Mouse (Mus musculus): Measurements from ENCODE around the gene Lix1.

- TF ChIP-seq CTCF (conservative IDR thresholded peaks at IDR 0.05; ENCODE audit: insufficient read depth, insufficient read length, low read depth, low read length) (no peak), POLR2A (IDR thresholded peaks at IDR 0.05; ENCODE audit: low read depth, low read length) (no peak)
Measured at GRCm38 (mm10) chr17:17448737-17449440, 46.4 kb downstream of the Lix1 start.

Data from kidney, adult 2 months (tissue).